Mouse (Mus musculus): ENCODE measurements around the gene Methig1. TPM values are rescaled to one million over a fixed set of nuclear protein-coding genes. Genes with fewer than 3 reads are reported as not detected.
"Not testable (repeated sequence)": the region's sequence is repeated elsewhere in the genome, so short reads cannot be mapped to it uniquely, and the experiment has no call there.

Gene Methig1
- not detected in 2 replicates for polyA plus RNA-seq (2015; fragmentation: Nextera tagmentation; extraction: Ambion mirVana)

DNA sequence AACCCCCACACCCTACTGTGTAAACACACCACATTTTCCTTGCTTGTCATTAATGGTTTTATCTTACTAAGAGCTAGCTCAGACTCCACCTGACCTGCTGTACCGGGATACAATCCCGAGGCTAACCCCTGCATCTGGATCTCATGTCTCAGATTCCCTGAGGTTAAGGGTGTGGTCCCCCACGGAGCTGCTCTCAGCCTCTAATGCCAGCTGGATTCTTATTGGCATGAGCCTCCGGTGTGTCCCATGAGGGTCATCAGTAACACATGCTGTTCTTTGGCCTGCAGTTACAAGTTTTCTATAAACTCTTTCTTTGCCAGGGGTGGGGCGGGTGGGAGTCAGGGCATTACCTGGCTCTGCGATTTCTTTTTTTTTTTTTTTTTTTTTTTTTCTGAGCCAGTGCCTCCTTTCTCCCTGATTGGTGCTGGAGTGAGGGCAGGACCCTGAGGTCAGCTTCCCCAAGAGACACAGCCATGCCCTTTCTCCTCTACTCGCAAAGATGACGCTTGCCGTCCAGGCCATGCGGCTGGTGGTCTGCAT is at the start of gene Methig1, which contains the start of gene Mettl7a2:
Gene Methig1 (plus strand): TSS at position 439 of the 540 bp plus-strand sequence.
Gene Mettl7a2 (plus strand): TSS at position 490 of the 540 bp plus-strand sequence.
- no peaks in the 10 kb centered on the region for H3K27me3 ChIP-seq (replicated peaks; ENCODE audit: insufficient read depth, low read length)
- H3K9ac ChIP-seq (replicated peaks; ENCODE audit: low read depth) = no peak within 1 kb of the TSS
- TF ChIP-seq CTCF (IDR thresholded peaks at IDR 0.05) = no peak
- no peaks in the 10 kb centered on the region for H3K4me1 ChIP-seq (ENCODE audit: insufficient read depth, low read depth, low read length)
- WGBS = 76% methylated on average over 10 of the region's 10 CpGs
- DNase-seq (ENCODE audit: low spot score) = no peak
- H3K4me2 ChIP-seq (replicated peaks; ENCODE audit: low read depth, low read length) = no peak within 1 kb of the TSS
- H3K27ac ChIP-seq (ENCODE audit: low read length) = no peak within 1 kb of the TSS
- no peaks in the 10 kb centered on the region for H3K36me3 ChIP-seq (ENCODE audit: insufficient read depth, low read length)
- no peaks in the 10 kb centered on the region for H3K9me3 ChIP-seq (ENCODE audit: low read length)
- no peak for ATAC-seq
- no peak within 1 kb of the TSS for H3K4me3 ChIP-seq (ENCODE audit: low read depth, low read length)

- TF ChIP-seq CTCF (IDR thresholded peaks at IDR 0.05) = no peak
- 0 out of 2 replicates have a peak, but pooled peaks have one; percentile 26 for TF ChIP-seq EP300 (IDR thresholded peaks at IDR 0.05)
- Histone ChIP-seq H3K4me3 (ENCODE audit: low read depth, low read length) (no peak overlapping the region), H3K9me3 (ENCODE audit: low read length) (no peaks in the 10 kb centered on the region), H3K36me3 (ENCODE audit: insufficient read depth, low read length) (no peaks in the 10 kb centered on the region), H3K4me2 (replicated peaks; ENCODE audit: low read depth, low read length) (peak overlapping the region; percentile 69), H3K27me3 (replicated peaks; ENCODE audit: insufficient read depth, low read length) (no peaks in the 10 kb centered on the region), H3K27ac (ENCODE audit: low read length) (peak overlapping the region; percentile 92), H3K4me1 (ENCODE audit: insufficient read depth, low read depth, low read length) (no peaks in the 10 kb centered on the region; the same call in 1 of the 2 replicates), H3K9ac (replicated peaks; ENCODE audit: low read depth) (no peak overlapping the region)
- WGBS = 34% methylated on average over 8 of the region's 8 CpGs
- ATAC-seq (no peak), DNase-seq (ENCODE audit: low spot score) (no peak)
Observed at GRCm38 (mm10) chr15:100303428-100304018, 49.4 kb upstream of the Methig1 start.

- Histone ChIP-seq H3K9ac (replicated peaks; ENCODE audit: low read depth) (peak within 1 kb of the TSS; percentile 47), H3K4me2 (replicated peaks; ENCODE audit: low read depth, low read length) (peak within 1 kb of the TSS; percentile 69), H3K4me1 (ENCODE audit: insufficient read depth, low read depth, low read length) (no peaks in the 10 kb centered on the region; the same call in 1 of the 2 replicates), H3K27me3 (replicated peaks; ENCODE audit: insufficient read depth, low read length) (no peaks in the 10 kb centered on the region), H3K4me3 (ENCODE audit: low read depth, low read length) (peak within 1 kb of the TSS; percentile 58), H3K27ac (ENCODE audit: low read length) (peak within 1 kb of the TSS; percentile 92), H3K9me3 (ENCODE audit: low read length) (no peaks in the 10 kb centered on the region), H3K36me3 (ENCODE audit: insufficient read depth, low read length) (no peaks in the 10 kb centered on the region)
- DNase-seq (ENCODE audit: low spot score) = peak; percentile 94
- WGBS = 1% methylated on average over 15 of the region's 30 CpGs
- TF ChIP-seq EP300 (IDR thresholded peaks at IDR 0.05) = peak; percentile 14; the same call in 1 of the 2 replicates
- no peak for TF ChIP-seq CTCF (IDR thresholded peaks at IDR 0.05)
- ATAC-seq = peak; percentile 71
Observed at GRCm38 (mm10) chr15:100304019-100304991, 48.6 kb upstream of the Methig1 start, which contains the start of gene Mettl7a1. Gene Mettl7a1, plus strand, starts transcription at chr15:100304140.

GRCm38 (mm10) chr15:100306201-100306600 is 46.7 kb upstream of the Methig1 start:
- H3K27me3 ChIP-seq (replicated peaks; ENCODE audit: insufficient read depth, low read length) = no peaks in the 10 kb centered on the region
- no peaks in the 10 kb centered on the region for H3K9me3 ChIP-seq (ENCODE audit: low read length)
- peak overlapping the region; percentile 69 for H3K4me2 ChIP-seq (replicated peaks; ENCODE audit: low read depth, low read length)
- WGBS = 49% methylated on average over 2 of the region's 2 CpGs
- ATAC-seq (no peak), DNase-seq (ENCODE audit: low spot score) (no peak)
- H3K9ac ChIP-seq (replicated peaks; ENCODE audit: low read depth) = no peak overlapping the region
- H3K4me1 ChIP-seq (ENCODE audit: insufficient read depth, low read depth, low read length) = no peaks in the 10 kb centered on the region
- H3K36me3 ChIP-seq (ENCODE audit: insufficient read depth, low read length) = no peaks in the 10 kb centered on the region
- H3K27ac ChIP-seq (ENCODE audit: low read length) = no peak overlapping the region
- peak overlapping the region; percentile 58; the same call in 1 of the 2 replicates for H3K4me3 ChIP-seq (ENCODE audit: low read depth, low read length)
- TF ChIP-seq CTCF (IDR thresholded peaks at IDR 0.05) = no peak
- no peak for TF ChIP-seq EP300 (IDR thresholded peaks at IDR 0.05)

- H3K36me3 ChIP-seq (ENCODE audit: insufficient read depth, low read length); H3K4me3 ChIP-seq (ENCODE audit: low read depth, low read length); H3K9ac ChIP-seq (replicated peaks; ENCODE audit: low read depth); H3K27me3 ChIP-seq (replicated peaks; ENCODE audit: insufficient read depth, low read length); H3K27ac ChIP-seq (ENCODE audit: low read length); H3K4me1 ChIP-seq (ENCODE audit: insufficient read depth, low read depth, low read length); H3K9me3 ChIP-seq (ENCODE audit: low read length): not testable (repeated sequence)
- H3K4me2 ChIP-seq (replicated peaks; ENCODE audit: low read depth, low read length) = peak overlapping the region; percentile 35
- TF ChIP-seq CTCF (IDR thresholded peaks at IDR 0.05) = peak; percentile 67
- peak; percentile 75 for DNase-seq (ENCODE audit: low spot score)
- 32% methylated on average over 11 of the region's 11 CpGs for WGBS
- peak; percentile 45 for ATAC-seq
Observed at GRCm38 (mm10) chr15:100307438-100308096, 45.4 kb upstream of the Methig1 start.
